Mouse (Mus musculus): Measurements from ENCODE around the gene Serpinf1.
"Not testable (repeated sequence)": the region's sequence is repeated elsewhere in the genome, so short reads cannot be mapped to it uniquely, and the experiment has no call there.

Serpinf1 gene

GRCm38 (mm10) chr11:75421375-75422012, 1.0 kb downstream of the Serpinf1 start:
- DNase-seq: no peak

DNA sequence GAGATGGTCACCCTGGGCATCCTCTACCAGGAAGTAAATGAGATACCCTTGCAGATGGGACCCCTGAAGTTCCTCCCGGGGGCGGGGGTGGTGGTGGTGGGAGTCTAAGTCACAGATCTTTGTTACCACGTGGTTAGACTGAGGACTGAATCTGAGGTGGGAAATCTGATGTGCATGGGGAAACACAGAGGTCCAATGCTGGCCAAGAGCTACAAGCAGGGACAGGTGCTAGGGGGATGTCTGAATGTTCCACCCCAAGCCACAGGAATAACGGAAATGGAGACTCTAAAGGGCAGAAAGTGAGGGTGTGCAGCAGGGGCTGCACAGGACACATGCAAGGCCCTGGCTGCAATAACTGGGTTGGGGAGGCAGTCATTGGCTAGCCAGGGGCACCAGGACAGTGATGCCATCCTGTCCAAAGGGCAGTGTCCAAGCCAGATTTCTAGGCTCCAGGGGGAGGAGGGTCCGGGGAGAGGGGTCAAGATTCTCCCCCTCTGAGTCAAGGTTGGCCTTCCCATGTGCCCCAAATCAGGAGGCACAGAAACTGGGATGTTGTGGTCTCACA, 1.6 kb downstream of the Serpinf1 start:
- DNase-seq: no peak

- DNase-seq: no peak
Measured at GRCm38 (mm10) chr11:75420037-75420436, 2.5 kb downstream of the Serpinf1 start.

DNA sequence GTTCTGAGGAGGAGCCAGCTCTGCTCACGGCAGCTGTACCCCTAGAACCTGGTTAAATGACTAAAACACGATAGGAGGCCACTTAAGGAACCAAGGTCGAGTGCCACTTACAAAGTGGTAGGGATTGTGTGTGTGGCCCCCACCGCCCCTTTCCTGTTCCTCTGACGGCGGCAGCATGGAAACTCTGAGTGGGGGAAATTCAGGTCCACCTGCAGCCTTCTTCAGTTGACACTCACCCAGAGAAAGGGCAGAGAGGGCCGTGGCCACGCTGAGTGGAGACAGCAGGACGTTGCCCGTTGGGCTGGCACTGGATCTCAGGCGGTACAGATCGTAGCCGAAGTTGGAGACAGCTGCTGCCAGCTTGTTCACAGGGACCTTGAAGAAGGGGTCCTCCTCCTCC, 6.5 kb downstream of the Serpinf1 start:
- no peak for DNase-seq

GRCm38 (mm10) chr11:75415096-75415495, 7.4 kb downstream of the Serpinf1 start:
- no peak for DNase-seq

DNA sequence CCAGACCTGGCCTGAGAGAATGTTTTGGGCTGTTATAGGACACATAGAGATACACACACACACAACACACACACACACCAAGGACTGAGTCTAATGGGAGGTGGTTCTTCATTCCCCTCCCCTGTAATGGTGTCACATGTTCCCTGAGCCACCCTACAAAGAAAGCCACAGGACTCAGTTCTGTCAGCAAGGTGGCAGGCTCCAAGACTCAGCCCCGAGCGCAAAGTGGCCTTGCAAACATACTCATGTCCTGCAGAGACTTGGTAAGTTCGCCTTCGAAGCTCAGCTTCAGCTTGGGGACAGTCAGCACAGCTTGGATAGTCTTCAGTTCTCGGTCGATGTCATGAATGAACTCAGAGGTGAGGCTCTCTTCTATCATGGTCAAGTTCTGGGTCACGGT, 11.9 kb downstream of the Serpinf1 start:
- DNase-seq: no peak

DNA sequence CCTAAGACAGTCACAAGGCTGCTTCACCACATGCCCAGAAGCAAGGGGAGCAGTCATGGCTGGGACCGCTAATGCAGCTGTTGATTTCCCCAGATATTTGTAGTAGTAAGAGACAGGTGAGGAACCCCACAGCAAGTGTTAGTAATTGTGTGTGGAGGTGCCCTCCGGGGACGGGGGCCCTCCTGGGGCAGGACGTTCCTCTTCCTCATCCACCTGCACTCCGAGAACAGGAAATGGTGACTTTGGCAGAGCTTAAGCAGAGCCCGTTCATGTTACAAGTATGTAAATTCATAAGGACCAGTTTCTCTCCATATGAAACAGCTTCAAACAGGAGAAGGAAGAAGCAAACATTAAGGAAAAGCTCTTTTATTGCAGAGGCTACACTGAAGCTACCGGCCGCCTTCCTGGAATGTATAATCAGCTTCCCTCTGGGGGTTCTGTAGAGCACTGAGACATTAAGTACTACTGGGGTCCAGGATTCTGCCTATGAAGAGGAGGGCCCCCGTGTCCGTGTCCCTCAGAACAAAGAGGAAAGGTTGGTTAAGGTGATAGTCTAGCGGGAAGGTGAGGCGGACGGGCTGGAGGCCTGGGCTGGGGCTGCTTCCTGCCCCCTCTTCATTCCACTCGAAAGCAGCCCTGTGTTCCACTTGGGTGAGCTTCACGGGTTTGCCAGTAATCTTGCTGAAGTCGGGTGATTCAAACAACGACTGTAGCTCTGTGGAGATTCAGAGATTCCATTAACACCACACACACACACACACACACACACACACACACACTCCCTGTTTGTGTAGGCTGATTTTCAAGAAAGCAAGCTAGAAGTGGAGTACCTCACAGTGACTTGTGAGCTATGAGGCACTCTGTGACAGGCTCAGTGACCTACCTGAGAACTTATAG, 12.6 kb downstream of the Serpinf1 start:
- peak in 1 of 2 experiments; percentile 23 for DNase-seq

DNA sequence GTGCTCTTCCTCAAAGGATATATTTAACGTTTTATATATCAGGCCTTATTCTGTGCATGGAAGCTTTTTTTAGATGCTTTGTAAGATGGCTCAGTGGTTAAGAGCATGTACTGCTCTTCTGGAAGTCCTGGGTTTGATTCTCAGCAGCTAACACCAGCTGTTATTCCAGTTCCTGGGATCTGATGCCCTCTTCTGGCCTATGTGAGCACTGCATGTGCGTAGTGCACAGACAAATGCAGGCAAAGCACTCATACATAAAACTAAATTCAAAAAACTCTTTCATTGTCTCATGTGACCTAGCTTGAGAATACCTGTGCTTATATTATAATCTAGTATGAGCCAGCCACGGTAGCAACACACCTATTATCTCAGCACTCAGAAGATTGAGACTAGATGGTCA, 15.6 kb downstream of the Serpinf1 start:
- DNase-seq: peak; percentile 37 to 53

DNA sequence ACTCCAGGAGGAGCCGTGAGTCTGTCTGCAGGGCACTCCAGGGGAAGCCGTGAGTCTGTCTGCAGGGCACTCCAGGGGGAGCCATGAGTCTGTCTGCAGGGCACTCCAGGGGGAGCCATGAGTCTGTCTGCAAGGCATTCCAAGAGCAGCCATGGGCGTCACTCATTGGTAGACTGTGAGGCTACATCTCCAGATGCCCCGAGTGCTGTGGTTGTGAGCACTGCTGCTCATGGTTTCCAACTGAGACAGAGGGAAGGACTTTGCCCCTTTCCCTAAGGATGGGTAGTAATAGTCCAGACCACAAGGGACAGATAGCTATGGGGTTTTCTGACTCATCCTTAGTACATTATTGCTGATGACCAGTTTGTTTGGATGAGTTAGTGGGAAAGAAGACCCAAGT, 16.4 kb downstream of the Serpinf1 start:
- no peak for DNase-seq

- DNase-seq: no peak
Measured at GRCm38 (mm10) chr11:75404801-75405200, 17.7 kb downstream of the Serpinf1 start.

DNA sequence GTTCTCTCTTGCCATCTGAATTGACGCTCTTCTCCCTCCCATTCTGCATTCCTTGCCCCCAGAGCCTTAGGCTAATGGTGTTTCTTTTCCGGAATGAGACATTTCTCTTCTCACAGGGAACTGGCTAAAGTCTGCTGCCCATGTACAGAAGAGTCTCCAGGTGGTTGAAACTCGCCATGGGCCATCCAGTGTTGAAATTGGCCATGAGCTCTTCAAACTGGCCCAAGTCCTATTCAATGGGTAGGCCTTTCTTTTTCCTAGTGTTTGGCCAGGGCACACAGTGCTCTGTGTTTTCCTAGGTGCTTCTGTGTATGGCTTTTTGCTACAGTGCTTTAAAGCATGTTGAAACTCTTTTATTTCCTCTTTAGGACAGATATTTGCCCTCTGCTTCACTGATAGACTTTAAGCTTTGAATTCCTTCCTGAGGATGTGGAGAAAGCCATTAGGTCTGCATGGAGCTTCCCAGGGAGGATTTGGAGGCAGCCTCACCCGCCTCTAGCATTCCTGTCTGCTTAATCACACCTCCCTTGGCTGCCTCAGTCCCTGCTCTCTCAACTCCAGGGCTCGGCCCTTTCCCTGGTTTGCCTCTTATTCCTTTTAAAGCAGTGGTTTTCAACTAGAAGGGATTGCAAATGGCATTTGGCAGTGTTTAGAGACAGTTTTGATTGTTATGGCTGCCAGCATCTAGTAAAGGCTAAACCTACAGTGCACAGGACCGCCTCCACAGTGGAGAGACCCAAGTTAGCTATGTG, 19.0 kb downstream of the Serpinf1 start:
- peak; percentile 65 to 74 for DNase-seq

- peak; percentile 33 to 64 for DNase-seq
Measured at GRCm38 (mm10) chr11:75402271-75402690, 20.2 kb downstream of the Serpinf1 start.

- DNase-seq: no peak
Measured at GRCm38 (mm10) chr11:75400099-75400498, 22.4 kb downstream of the Serpinf1 start.

GRCm38 (mm10) chr11:75399411-75399841, 23.1 kb downstream of the Serpinf1 start:
- no peak for DNase-seq

- no peak for DNase-seq
Measured at GRCm38 (mm10) chr11:75397452-75397851, 25.0 kb downstream of the Serpinf1 start.

- no peak for DNase-seq
Measured at GRCm38 (mm10) chr11:75395611-75396010, 26.9 kb downstream of the Serpinf1 start.

DNA sequence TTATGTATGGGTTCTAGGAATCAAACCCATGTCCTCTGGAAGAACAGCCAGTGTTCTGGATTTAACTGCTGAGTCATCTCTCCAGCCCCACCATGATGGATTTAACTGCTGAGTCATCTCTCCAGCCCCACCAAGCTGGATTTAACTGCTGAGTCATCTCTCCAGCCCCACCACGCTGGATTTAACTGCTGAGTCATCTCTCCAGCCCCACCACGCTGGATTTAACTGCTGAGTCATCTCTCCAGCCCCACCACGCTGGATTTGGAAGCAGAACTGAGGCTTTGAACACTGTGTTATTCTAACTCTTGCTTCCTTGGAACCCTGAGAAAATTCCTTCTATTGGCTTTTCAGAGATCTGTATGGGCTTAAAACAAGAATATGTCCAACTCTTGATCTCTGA, 39.0 kb downstream of the Serpinf1 start:
- DNase-seq: not testable (repeated sequence)

DNA sequence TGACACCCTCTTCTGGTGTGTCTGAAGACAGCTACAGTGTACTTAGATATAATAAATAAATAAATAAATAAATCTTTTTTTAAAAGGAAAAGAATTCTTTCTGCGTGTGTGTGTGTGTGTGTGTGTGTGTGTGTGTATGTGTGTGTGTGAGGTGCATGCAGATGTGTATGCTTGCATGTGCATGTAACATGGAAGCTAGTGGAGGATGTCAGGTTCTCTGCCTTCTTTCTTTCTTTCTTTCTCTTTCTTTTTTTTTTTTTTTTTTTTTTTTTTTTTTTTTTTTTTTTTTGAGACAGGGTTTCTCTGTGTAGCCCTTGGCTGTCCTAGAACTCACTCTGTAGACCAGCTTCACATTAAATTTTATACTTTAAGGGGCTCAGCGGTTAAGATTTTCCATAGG, 43.7 kb downstream of the Serpinf1 start:
- DNase-seq: not testable (repeated sequence)

GRCm38 (mm10) chr11:75377125-75377524, 45.4 kb downstream of the Serpinf1 start:
- DNase-seq: no peak

All from lung, adult 18-20 months (tissue).